Mouse (Mus musculus) lung, embryonic 14.5 days (tissue): Measurements from ENCODE around the gene Fbxw24. TPM values are rescaled to one million over a fixed set of nuclear protein-coding genes. Genes with fewer than 3 reads are reported as not detected.
"Not testable (repeated sequence)": the region's sequence is repeated elsewhere in the genome, so short reads cannot be mapped to it uniquely, and the experiment has no call there.

ENCODE experiments used
- ATAC-seq: fragments of 200-750 bp; cut with Nextera tagmentation; 2 replicates; pipeline ENCODE4 v1.8.0; 2017; ENCODE audit warnings: mild to moderate bottlenecking, moderate TSS enrichment, moderate library complexity; ENCODE audit not compliant: insufficient read depth
- DNase-seq: peaks from one replicate; pipeline ENCODE4 v3.0.0-alpha.2; 2015
- H3K27ac ChIP-seq: fragments of 300-500 bp; sonication (generic); 2 replicates; pipeline ENCODE4 v1.5.1; 2014; ENCODE audit warnings: low read depth, mild to moderate bottlenecking, moderate library complexity
- H3K27me3 ChIP-seq: fragments of 300-500 bp; sonication (generic); 2 replicates; pipeline ENCODE4 v1.6.1; 2014; ENCODE audit warnings: low read length, control low read depth; ENCODE audit not compliant: insufficient read depth
- H3K36me3 ChIP-seq: fragments of 300-500 bp; sonication (generic); 2 replicates; pipeline ENCODE4 v1.6.1; 2014; ENCODE audit warnings: control low read depth; ENCODE audit not compliant: insufficient read depth
- H3K4me1 ChIP-seq: fragments of 300-500 bp; sonication (generic); 2 replicates; pipeline ENCODE4 v1.6.1; 2014; ENCODE audit warnings: antibody characterized with exemption, control low read depth; ENCODE audit not compliant: insufficient read depth
- H3K4me2 ChIP-seq: fragments of 300-500 bp; sonication (generic); 2 replicates; pipeline ENCODE4 v1.6.1; 2014; ENCODE audit warnings: mild to moderate bottlenecking
- H3K4me3 ChIP-seq: fragments of 300-500 bp; sonication (generic); 2 replicates; pipeline ENCODE4 v1.5.1; 2014; ENCODE audit warnings: low read depth, low read length
- H3K9ac ChIP-seq: fragments of 300-500 bp; sonication (generic); 2 replicates; pipeline ENCODE4 v1.6.1; 2014
- H3K9me3 ChIP-seq: fragments of 300-500 bp; sonication (generic); 2 replicates; pipeline ENCODE4 v1.6.1; 2016; ENCODE audit warnings: low read depth, low read length, control low read depth
- CTCF ChIP-seq: IDR thresholded peaks from 2 replicates; pipeline ENCODE4 v1.5.1; 2016; ENCODE audit warnings: antibody characterized with exemption, low read depth
- WGBS: fragments of 180-500 bp; shearing (Covaris S2); extraction: QIAGEN DNeasy Blood & Tissue Kit; methylation state at CpG from one replicate; pipeline ENCODE4 v1.1.7; 2014; 5-methylcytosine and 5-hydroxymethylcytosine counted together
- polyA plus RNA-seq: library from polyadenylated mRNA; unstranded; fragments of >200 nt; fragmentation: Nextera tagmentation; extraction: Ambion mirVana; gene quantifications from 2 replicates; pipeline ENCODE4 v1.2.1, GENCODE M21; 2014

The Fbxw24 gene
- polyA plus RNA-seq, result not detected in 2 replicates

- H3K36me3 ChIP-seq, ATAC-seq, H3K27me3 ChIP-seq, H3K4me3 ChIP-seq, H3K9me3 ChIP-seq, H3K27ac ChIP-seq, H3K9ac ChIP-seq, H3K4me2 ChIP-seq, H3K4me1 ChIP-seq, DNase-seq: not testable (repeated sequence)
- WGBS, result 70% methylated on average over 2 of the region's 2 CpGs
Observed at GRCm38 (mm10) chr9:109625957-109626356, at the start of gene Fbxw24. Gene Fbxw24 (minus strand): TSS chr9:109626057.

- not testable (repeated sequence) for ATAC-seq, H3K27ac ChIP-seq, H3K4me2 ChIP-seq, H3K9ac ChIP-seq, H3K9me3 ChIP-seq, H3K4me3 ChIP-seq, H3K36me3 ChIP-seq, DNase-seq, H3K27me3 ChIP-seq, H3K4me1 ChIP-seq
- 57% methylated on average over 2 of the region's 2 CpGs for WGBS
Observed at GRCm38 (mm10) chr9:109664552-109664951, 38.7 kb upstream of the Fbxw24 start, which contains the start of gene Fbxw25. Gene Fbxw25 (minus strand): TSS chr9:109664652.

- not testable (repeated sequence) for H3K4me1 ChIP-seq, H3K27me3 ChIP-seq, H3K9me3 ChIP-seq, H3K4me2 ChIP-seq, H3K36me3 ChIP-seq, ATAC-seq, H3K4me3 ChIP-seq, H3K27ac ChIP-seq, H3K9ac ChIP-seq
- 34% methylated on average over 5 of the region's 5 CpGs for WGBS
- DNase-seq, result peak; percentile 49
- peak; percentile 32; the same call in 1 of the 2 replicates for TF ChIP-seq CTCF
Observed at GRCm38 (mm10) chr9:109606837-109607236, 19.0 kb downstream of the Fbxw24 start.

- not testable (repeated sequence) for ATAC-seq, H3K36me3 ChIP-seq
Observed at GRCm38 (mm10) chr9:109602128-109602527, 23.7 kb downstream of the Fbxw24 start.

GRCm38 (mm10) chr9:109597226-109597625 lies 28.6 kb downstream of the Fbxw24 start:
- Histone ChIP-seq H3K27ac (no peak overlapping the region), H3K27me3 (no peaks in the 10 kb centered on the region), H3K9ac (no peak overlapping the region), H3K36me3 (no peaks in the 10 kb centered on the region), H3K4me2 (no peak overlapping the region), H3K4me3 (no peak overlapping the region), H3K9me3 (no peaks in the 10 kb centered on the region), H3K4me1 (no peaks in the 10 kb centered on the region)
- ATAC-seq (no peak), DNase-seq (no peak)
- no peak for TF ChIP-seq CTCF

More at GRCm38 (mm10) chr9:109602128-109602527, 23.7 kb downstream of the Fbxw24 start:
- not testable (repeated sequence) for DNase-seq, H3K27me3 ChIP-seq, H3K27ac ChIP-seq, H3K4me3 ChIP-seq, H3K4me2 ChIP-seq, H3K9me3 ChIP-seq, H3K4me1 ChIP-seq, H3K9ac ChIP-seq
- TF ChIP-seq CTCF, result peak; percentile 35
- WGBS, result 52% methylated on average over 2 of the region's 2 CpGs

GRCm38 (mm10) chr9:109594866-109595265 lies 31.0 kb downstream of the Fbxw24 start:
- DNase-seq (no peak), ATAC-seq (no peak)
- H3K4me1 ChIP-seq, result no peaks in the 10 kb centered on the region
- no peak for TF ChIP-seq CTCF
- H3K36me3 ChIP-seq, result no peaks in the 10 kb centered on the region
- H3K9ac ChIP-seq, result no peak overlapping the region
- H3K9me3 ChIP-seq, result no peaks in the 10 kb centered on the region
- H3K4me3 ChIP-seq, result no peak overlapping the region
- no peak overlapping the region for H3K27ac ChIP-seq
- H3K27me3 ChIP-seq, result no peaks in the 10 kb centered on the region
- H3K4me2 ChIP-seq, result no peak overlapping the region
- 82% methylated on average over 2 of the region's 2 CpGs for WGBS

GRCm38 (mm10) chr9:109568162-109568561 lies 57.7 kb downstream of the Fbxw24 start, which contains the start of gene Fbxw15:
Gene Fbxw15 (minus strand): TSS chr9:109568262.
- H3K27ac ChIP-seq, H3K4me3 ChIP-seq, H3K36me3 ChIP-seq, H3K4me1 ChIP-seq, H3K27me3 ChIP-seq, H3K4me2 ChIP-seq, ATAC-seq, H3K9me3 ChIP-seq, DNase-seq, H3K9ac ChIP-seq: not testable (repeated sequence)
- WGBS, result 79% methylated on average over 4 of the region's 4 CpGs

- 42% methylated on average over 1 of the region's 1 CpGs for WGBS
Observed at GRCm38 (mm10) chr9:109565546-109565945, 60.3 kb downstream of the Fbxw24 start.

GRCm38 (mm10) chr9:109562106-109562505 lies 63.8 kb downstream of the Fbxw24 start:
- H3K9me3 ChIP-seq, H3K9ac ChIP-seq, H3K27me3 ChIP-seq, H3K4me3 ChIP-seq, DNase-seq, H3K27ac ChIP-seq, H3K4me2 ChIP-seq, ATAC-seq, H3K4me1 ChIP-seq, H3K36me3 ChIP-seq: not testable (repeated sequence)

More at GRCm38 (mm10) chr9:109565546-109565945, 60.3 kb downstream of the Fbxw24 start:
- Histone ChIP-seq H3K36me3 (no peaks in the 10 kb centered on the region), H3K9ac (no peak overlapping the region), H3K9me3 (no peaks in the 10 kb centered on the region), H3K27me3 (no peaks in the 10 kb centered on the region), H3K4me3 (no peak overlapping the region), H3K4me2 (no peak overlapping the region), H3K4me1 (no peaks in the 10 kb centered on the region), H3K27ac (no peak overlapping the region)
- no peak for TF ChIP-seq CTCF
- ATAC-seq (no peak), DNase-seq (no peak)
